Mouse (Mus musculus) monocyte, adult 2 months (primary cell): Measurements from ENCODE around the gene Cyb5d1.

Source experiments
- DNase-seq, 2 experiments: peaks; one replicate each; pipeline ENCODE4 v3.0.0; 2022; ENCODE audit warnings: low spot score in 2 of 2, low read depth in 1 of 2

Gene Cyb5d1

GRCm38 (mm10) chr11:69382478-69383105 lies 12.8 kb downstream of the Cyb5d1 start:
- DNase-seq: no peak

- DNase-seq: no peak
Observed at GRCm38 (mm10) chr11:69381356-69381755, 14.1 kb downstream of the Cyb5d1 start.

GRCm38 (mm10) chr11:69379600-69379999 lies 15.8 kb downstream of the Cyb5d1 start:
- DNase-seq: no peak

GRCm38 (mm10) chr11:69377766-69378165 lies 17.7 kb downstream of the Cyb5d1 start:
- no peak for DNase-seq

- no peak for DNase-seq
Observed at GRCm38 (mm10) chr11:69375646-69376045, 19.8 kb downstream of the Cyb5d1 start.

GRCm38 (mm10) chr11:69373223-69373965 lies 22.0 kb downstream of the Cyb5d1 start:
- no peak for DNase-seq

GRCm38 (mm10) chr11:69372780-69373170 lies 22.7 kb downstream of the Cyb5d1 start:
- no peak for DNase-seq

GRCm38 (mm10) chr11:69372056-69372779 lies 23.2 kb downstream of the Cyb5d1 start:
- DNase-seq: no peak

- DNase-seq: no peak
Observed at GRCm38 (mm10) chr11:69371601-69372000, 23.8 kb downstream of the Cyb5d1 start.

- no peak for DNase-seq
Observed at GRCm38 (mm10) chr11:69370817-69371215, 24.6 kb downstream of the Cyb5d1 start.

GRCm38 (mm10) chr11:69369990-69370816 lies 25.2 kb downstream of the Cyb5d1 start:
- no peak for DNase-seq

GRCm38 (mm10) chr11:69369215-69369989 lies 26.0 kb downstream of the Cyb5d1 start, which contains the start of gene Chd3:
TSS of gene Chd3 (minus strand) at chr11:69369406.
- no peak for DNase-seq

GRCm38 (mm10) chr11:69368356-69369214 lies 26.8 kb downstream of the Cyb5d1 start:
- DNase-seq: peak in 1 of 2 experiments; percentile 4

GRCm38 (mm10) chr11:69367616-69368355 lies 27.6 kb downstream of the Cyb5d1 start:
- DNase-seq: peak in 1 of 2 experiments; percentile 6

GRCm38 (mm10) chr11:69366855-69367615 lies 28.4 kb downstream of the Cyb5d1 start:
- no peak for DNase-seq

GRCm38 (mm10) chr11:69366157-69366854 lies 29.1 kb downstream of the Cyb5d1 start:
- DNase-seq: peak; percentile 52 to 72

GRCm38 (mm10) chr11:69365722-69366121 lies 29.7 kb downstream of the Cyb5d1 start:
- no peak for DNase-seq
